Mouse (Mus musculus) myocyte (in vitro differentiated cells): ENCODE measurements around the gene Jmjd1c.

Experiments
- E2F4 ChIP-seq: IDR thresholded peaks from one replicate; pipeline ENCODE4 v1.6.1; 2011; ENCODE audit warnings: mild to moderate bottlenecking, control low read depth, moderate library complexity; ENCODE audit not compliant: insufficient read depth
- MAX ChIP-seq: IDR thresholded peaks from one replicate; pipeline ENCODE4 v1.6.1; 2011; ENCODE audit warnings: low read depth, mild to moderate bottlenecking, control low read depth
- POLR2A ChIP-seq: IDR thresholded peaks from one replicate; pipeline ENCODE4 v1.6.1; 2011; ENCODE audit warnings: low read depth, mild to moderate bottlenecking, control low read depth, moderate library complexity; ENCODE audit not compliant: insufficient read length
- REST ChIP-seq: IDR thresholded peaks from one replicate; pipeline ENCODE4 v1.6.1; 2011; ENCODE audit warnings: mild to moderate bottlenecking, control low read depth, moderate library complexity; ENCODE audit not compliant: insufficient read depth, insufficient read length
- TCF12 ChIP-seq: IDR thresholded peaks from one replicate; pipeline ENCODE4 v1.6.1; 2011; ENCODE audit warnings: mild to moderate bottlenecking, control low read depth; ENCODE audit not compliant: poor library complexity, insufficient read depth, severe bottlenecking

- no peak for TF ChIP-seq POLR2A
- TF ChIP-seq MAX = no peak
- no peak for TF ChIP-seq E2F4
- no peak for TF ChIP-seq REST
- TF ChIP-seq TCF12 = no peak
Observed at GRCm38 (mm10) chr10:67177410-67177809, 81.5 kb downstream of the Jmjd1c start.
